Mouse (Mus musculus): ENCODE measurements around the gene Gm9837. TPM values are rescaled to one million over a fixed set of nuclear protein-coding genes. Genes with fewer than 3 reads are reported as not detected.

Gene Gm9837
- not detected for polyA plus RNA-seq (2017; shearing (Covaris generic))

DNA sequence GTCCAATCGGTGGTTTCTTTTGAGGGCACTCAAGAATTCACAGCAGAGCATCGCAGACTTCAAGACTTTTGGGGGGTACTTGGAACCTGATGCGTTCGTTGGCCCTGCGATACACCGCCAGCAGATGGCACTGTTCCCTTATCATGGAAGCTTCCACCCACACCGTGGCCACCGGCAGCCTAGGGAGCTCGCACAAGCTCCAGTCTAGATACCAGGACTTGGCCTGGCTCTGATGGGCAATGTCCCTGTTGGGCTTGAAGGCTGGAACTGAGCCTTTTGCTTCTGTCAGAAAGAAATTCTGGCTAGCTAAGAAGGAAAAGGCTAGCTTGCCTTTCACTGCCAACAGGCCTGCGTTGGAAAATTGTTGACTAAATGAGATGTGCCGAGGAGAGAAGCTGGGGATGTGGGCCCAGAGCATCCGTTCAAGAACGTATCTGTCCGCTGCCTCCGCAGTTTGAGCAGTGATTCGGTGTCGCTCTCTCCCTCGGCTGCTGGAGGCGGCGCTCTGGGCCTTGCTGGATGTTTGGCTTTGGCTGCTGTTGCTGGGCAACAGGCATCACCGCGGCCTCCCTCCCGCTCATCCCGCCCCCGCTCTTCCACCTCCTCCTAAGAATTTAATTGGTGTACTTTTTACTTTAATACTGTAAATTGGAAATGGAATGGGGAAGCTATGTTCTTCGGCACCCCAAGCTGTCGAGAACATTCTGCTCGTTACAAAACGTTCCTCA is at the start of gene Gm9837:
Gene Gm9837 (minus strand): TSS at position 512 of the 728 bp plus-strand sequence.

DNA sequence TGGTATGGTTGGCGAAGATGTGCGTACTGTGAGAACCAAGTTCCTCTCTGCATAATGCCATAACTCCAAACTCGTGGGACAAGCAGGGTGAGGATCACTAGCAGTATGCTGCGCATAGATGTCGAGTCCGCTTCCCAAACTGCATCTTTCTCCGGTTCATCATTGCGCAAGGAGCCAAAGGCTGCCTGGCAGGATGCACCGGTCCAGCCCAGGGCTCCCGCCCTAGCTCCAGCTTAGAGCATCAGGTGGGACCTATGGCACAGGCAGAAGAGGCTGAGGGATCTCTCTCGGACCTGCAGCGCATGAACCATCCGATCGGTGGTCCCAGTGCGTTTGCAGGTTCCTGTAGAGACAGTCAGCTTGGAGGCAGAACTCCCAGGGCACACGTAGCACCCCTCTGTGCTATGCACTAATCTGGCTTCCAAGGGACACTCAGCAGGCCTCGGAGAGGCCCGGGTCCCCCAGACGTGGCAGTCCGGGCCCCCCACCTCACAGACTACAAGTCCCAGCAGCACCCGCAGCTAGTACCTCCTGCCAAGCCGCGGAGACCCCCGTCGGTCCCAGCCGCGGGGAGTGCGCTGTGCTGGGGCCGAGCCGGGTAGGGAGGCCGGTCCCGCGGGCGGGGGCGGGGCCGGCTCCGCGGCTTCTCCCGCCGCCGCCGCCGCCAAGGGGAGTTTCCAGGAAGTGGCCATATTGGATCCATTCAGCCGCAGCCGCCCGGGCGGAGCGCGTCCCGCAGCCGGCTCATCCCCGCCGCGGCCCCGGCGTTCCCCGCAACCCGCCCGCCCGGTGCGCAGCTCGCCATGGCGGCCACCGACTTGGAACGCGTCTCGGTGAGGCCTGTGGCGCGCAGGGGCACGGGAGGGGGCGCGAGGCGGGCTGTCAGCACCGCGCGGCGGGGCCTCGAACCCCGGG is 49.2 kb upstream of the Gm9837 start, which contains the start of gene Sept8:
Gene Sept8 (plus strand): TSS at position 51 of the 915 bp plus-strand sequence.

DNA sequence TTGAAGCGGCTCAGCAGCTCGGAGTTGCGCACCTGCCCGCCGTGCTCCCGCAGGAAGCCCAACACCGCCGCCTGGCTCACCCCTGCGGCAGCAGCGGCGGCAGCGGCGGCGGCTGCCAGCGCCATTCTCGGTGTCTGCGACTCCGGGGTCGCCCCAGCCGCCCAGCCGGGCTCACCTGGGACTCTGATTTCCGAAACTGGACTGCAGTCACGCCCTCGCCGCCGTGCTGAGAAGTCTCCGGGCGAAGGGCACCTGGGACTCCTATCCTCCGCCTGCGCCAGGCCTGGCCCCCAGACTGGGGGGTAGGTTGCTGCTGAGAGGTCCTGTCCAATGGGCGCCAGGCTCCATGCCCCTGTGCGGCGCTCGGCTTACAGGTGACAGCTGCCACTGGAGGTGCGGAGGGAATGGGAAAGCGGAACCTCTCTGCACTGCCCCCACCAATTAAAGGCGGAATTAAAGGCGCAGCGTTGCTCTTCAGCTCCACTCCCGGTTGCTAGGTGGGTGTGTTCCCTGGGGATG is 9.6 kb upstream of the Gm9837 start, which contains the start of the genes Gm9945 and Sowaha:
Gene Gm9945 (plus strand): TSS at position 384 of the 519 bp plus-strand sequence.
Gene Sowaha (minus strand): TSS at position 492 of the 519 bp plus-strand sequence.

DNA sequence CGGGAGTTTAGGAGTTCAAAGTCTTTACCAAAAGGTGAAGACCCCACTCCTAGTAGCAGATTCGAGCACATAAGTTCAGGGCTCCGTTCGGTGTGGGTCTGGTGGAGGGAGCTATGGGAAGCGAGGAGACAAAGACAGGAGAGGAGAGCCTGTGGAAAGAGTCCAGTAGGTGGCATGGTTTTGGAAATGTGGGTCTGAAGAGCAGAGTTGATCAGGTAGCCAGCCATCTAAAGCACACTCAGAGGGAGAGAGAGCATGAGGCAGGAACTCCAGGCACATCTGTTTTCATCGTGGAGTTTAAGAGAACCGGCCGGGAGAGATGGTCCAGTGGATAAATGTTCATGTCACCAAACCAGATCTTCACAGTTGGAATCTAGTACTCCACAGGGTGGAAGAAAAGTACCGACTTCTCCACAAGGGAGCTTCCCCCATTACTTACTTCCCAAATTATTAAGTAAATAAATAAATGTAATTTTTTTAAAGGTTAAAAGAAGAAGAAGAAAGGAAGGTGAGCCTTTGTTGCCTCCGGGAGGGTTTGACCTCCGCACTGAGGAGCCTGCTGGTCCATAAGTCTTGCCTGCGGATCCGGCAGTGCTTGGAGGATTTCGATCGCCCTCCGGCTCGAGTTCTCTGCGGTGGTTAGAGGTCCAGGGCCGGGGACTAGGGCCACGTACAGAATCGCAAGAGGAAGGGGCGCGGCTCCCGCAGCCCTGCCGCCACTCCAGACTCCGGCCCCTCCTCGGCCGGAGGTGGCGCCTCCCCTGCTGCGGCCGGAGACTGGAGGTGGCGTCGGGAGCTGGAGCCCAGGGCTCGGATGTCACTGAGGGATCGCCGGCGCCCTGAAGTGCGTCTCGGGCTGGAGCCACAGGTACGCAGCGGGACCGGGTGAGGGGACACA is 13.6 kb downstream of the Gm9837 start, which contains the start of the genes Gm10447 and Shroom1:
Gene Gm10447 (minus strand): TSS at position 637 of the 898 bp plus-strand sequence.
Gene Shroom1 (plus strand): TSS at position 732 of the 898 bp plus-strand sequence.

DNA sequence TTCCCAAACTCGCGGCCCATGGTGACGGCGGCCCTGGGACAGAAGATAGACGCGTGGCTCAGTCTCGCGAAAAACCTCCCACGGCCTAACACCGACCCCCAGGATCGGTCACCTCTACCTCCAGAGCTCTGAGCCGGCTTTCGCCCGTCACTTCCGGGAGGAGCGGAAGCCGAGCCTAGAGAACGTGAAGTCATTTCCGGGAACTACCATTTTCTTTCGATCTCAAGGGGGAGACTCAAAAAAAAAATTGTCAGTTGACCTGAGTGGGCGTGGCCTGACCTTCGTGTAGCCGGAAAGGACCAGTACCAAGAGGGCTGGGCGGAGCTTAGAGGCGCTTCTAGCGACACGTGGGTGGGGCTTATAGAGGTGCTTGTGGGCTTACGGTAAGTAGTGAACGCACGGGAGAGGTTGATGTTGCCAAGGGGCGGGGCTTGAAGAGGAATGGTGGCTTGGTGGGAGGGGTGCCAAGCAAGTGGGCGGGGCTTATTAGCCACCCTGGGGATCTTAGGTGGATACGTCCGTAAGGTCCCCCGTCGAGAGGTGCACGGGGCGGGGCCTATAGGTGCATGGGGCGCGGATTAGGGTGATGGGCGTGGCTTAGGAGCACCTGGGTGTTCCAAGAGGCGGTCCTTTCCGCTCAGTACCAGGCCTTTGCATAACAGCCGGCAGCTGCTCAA is 39.5 kb downstream of the Gm9837 start, which contains the start of the genes Uqcrq and Gdf9:
Gene Uqcrq (minus strand): TSS at position 162 of the 677 bp plus-strand sequence.
Gene Gdf9 (plus strand): TSS at position 354 of the 677 bp plus-strand sequence.

DNA sequence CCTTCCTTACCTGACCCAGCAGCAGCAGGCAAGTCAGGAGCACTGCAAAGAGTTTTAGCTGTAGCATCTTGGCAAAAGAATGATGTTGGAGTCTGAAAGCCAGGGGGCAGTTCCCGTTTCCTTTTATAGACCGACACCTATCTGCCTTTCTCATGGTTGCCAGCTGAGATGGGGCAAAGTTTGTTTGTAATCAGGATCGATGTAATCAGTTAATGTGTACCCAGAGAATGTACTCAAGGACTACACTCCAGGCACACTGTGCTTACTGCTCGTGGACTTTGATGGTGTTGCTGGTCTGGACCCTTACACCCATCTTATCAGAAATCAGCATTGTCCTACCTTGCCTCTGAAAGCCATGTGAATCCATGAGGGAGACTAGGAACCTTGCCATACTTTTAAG is 47.2 kb downstream of the Gm9837 start, which contains the start of gene Leap2:
Gene Leap2 (minus strand): TSS at position 135 of the 400 bp plus-strand sequence.

Other genes starting within 250 kb of the Gm9837 start
- gene Hspa4, start 170.0 kb downstream of the Gm9837 start, polyA plus RNA-seq (2017; shearing (Covaris generic)) = 129 TPM
- gene Zcchc10, start 145.8 kb downstream of the Gm9837 start, polyA plus RNA-seq (2017; shearing (Covaris generic)) = 33.8 TPM
- 139 TPM for gene Aff4, start 119.6 kb downstream of the Gm9837 start, polyA plus RNA-seq (2017; shearing (Covaris generic))
- not detected for gene Leap2, start 47.3 kb downstream of the Gm9837 start, polyA plus RNA-seq (2017; shearing (Covaris generic))
- gene Uqcrq, start 39.6 kb downstream of the Gm9837 start, polyA plus RNA-seq (2017; shearing (Covaris generic)) = 318 TPM
- gene Gdf9, start 39.5 kb downstream of the Gm9837 start, polyA plus RNA-seq (2017; shearing (Covaris generic)) = 0.17 TPM
- not detected for gene Gm10447, start 13.4 kb downstream of the Gm9837 start, polyA plus RNA-seq (2017; shearing (Covaris generic))
- not detected for gene Shroom1, start 13.3 kb downstream of the Gm9837 start, polyA plus RNA-seq (2017; shearing (Covaris generic))
- gene Gm9945, start 9.7 kb upstream of the Gm9837 start, polyA plus RNA-seq (2017; shearing (Covaris generic)) = not detected
- not detected for gene Sowaha, start 9.8 kb upstream of the Gm9837 start, polyA plus RNA-seq (2017; shearing (Covaris generic))
- 3.3 TPM for gene Sept8, start 48.8 kb upstream of the Gm9837 start, polyA plus RNA-seq (2017; shearing (Covaris generic))
- gene Kif3a, start 96.9 kb upstream of the Gm9837 start, polyA plus RNA-seq (2017; shearing (Covaris generic)) = 7.3 TPM
- 1.5 TPM for gene Il4, start 148.2 kb upstream of the Gm9837 start, polyA plus RNA-seq (2017; shearing (Covaris generic))
- gene Il13, start 164.2 kb upstream of the Gm9837 start, polyA plus RNA-seq (2017; shearing (Covaris generic)) = not detected
- 44.4 TPM for gene Rad50, start 236.8 kb upstream of the Gm9837 start, polyA plus RNA-seq (2017; shearing (Covaris generic))